Mouse (Mus musculus) megakaryocyte, embryonic 14.5 days (primary cell): ENCODE results near the gene Pparg.

Experiments used
- FLI1 ChIP-seq: IDR thresholded peaks from 2 replicates; pipeline ENCODE4 v1.6.1; 2012; ENCODE audit warnings: low read length, inconsistent platforms, mixed read lengths
- GATA1 ChIP-seq: IDR thresholded peaks from 3 replicates; pipeline ENCODE4 v1.6.1; 2012; ENCODE audit warnings: mixed read lengths, low read length, inconsistent platforms, borderline replicate concordance

- TF ChIP-seq GATA1 (no peak), FLI1 (no peak)
Observed at GRCm38 (mm10) chr6:115465463-115465862, 104.7 kb downstream of the Pparg start.
